Mouse (Mus musculus): ENCODE measurements around the gene Fam19a1.
A peak's percentile ranks its signal among the peaks of the same experiment; 100 is the strongest.

Fam19a1 gene

GRCm38 (mm10) chr6:96441971-96442370, 329.0 kb downstream of the Fam19a1 start:
- DNase-seq: no peak

GRCm38 (mm10) chr6:96447466-96447865, 334.5 kb downstream of the Fam19a1 start:
- DNase-seq: peak in 1 of 2 experiments; percentile 4

- DNase-seq: no peak
These were observed 343.3 kb downstream of the Fam19a1 start for GRCm38 (mm10) chr6:96456266-96456665.

DNA sequence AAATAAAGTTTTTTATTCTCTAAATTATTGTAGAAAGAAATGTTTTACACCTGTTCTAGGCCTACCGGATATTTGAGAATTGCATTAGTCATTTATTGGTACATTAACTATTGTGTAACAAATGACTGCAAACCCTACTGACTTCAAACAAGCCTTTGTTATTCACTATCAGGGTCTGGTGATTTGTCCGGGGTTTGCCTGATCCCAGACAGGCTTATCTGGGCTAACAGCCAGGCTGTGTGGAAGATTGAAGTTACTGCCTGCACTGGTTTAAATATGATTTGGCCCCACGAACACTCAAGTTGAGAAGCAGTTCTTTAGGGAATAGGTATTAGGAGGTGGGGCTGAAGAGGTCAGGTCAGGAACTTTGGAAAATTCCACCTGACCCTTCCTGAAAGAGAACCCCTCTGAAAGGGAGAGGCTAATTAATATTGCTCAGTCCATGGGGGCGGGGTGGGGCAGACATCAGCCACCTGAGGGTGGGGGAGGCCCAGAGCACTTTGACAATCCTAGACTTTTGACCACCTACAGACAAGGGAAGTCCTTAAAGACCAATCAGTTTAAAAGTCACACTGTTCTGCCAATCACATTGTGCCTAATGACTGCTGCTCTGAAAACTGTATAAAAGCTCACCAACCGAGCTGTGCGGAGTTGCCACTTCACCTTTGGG, 344.8 kb downstream of the Fam19a1 start:
- DNase-seq: no peak

DNA sequence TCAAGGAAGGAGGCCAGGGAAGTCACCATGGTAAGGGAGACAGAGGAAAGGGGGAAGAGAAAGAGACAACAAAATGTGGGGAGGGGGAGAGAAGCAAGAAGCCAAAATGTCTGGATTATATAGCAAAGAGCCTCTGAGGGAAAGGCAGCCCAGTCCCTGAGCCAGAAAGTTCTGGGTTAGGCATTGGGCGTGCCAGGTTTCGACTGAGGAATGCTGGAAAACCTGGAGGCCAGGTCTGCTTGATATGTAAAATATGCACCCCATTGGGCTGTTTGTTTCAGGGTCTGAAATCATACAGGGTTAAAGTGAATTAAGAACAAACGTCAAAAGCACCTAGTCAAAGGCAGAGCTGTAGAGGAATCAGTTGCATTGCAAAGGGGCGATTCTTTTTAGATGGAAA, 346.1 kb downstream of the Fam19a1 start:
- no peak for DNase-seq

GRCm38 (mm10) chr6:96499464-96499863, 386.5 kb downstream of the Fam19a1 start:
- no peak for DNase-seq

DNA sequence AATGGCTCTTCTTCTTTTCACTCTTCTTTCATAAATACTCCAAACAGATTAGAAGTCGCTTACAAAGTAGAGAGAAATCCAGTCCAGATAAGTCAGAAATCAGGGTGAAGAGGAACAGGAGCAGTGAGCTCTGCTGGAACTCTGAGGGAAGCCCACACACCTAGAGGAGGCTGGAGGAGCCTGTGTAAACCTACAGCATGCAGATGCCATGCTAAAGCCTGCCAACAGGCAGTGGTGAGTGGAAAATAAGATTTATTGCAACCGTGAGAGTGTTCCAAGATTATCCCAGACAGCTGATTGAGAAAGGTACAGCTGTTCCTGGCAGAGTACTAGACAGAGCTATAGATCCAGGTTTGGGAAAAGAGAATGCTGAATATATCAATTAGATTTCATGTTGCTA, 428.6 kb downstream of the Fam19a1 start:
- no peak for DNase-seq

GRCm38 (mm10) chr6:96544832-96545231, 431.9 kb downstream of the Fam19a1 start:
- DNase-seq: no peak

DNA sequence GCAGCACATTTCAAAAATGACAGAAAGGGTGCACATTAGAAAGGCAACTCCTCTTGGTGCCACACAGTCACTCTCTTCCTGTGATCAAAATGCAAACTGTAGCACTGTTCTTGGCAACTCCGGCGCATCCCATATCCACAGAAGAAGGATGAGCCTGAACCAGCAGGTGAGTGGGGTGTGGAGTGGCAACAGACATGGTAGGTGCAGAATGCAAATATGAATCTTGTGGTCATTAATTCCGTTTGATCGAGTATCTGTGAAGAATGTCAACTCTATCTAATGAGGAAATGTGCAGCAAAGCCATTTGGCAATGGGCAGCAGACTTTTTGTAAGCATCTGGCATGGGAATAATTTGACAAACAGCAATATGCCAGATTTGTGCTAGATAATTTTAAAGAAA, 437.5 kb downstream of the Fam19a1 start:
- DNase-seq: no peak

DNA sequence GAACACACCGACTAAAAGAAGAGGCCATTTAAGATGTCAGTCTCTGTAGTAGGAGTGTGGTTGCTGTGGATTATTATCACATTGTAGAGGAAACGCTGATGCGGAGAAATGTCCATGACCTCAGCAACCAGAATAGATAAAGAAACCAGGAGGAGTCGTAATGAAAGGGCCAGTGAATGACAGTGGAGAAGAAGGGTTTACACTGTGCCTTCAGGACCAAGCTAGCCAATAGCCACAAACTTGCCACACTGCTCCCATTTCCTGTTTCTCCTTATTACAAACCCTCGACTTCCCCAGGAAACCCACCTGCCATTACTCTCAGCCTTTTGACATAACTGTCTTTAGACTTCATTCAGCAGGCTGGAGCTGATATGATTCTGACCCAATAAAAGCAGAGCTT, 465.7 kb downstream of the Fam19a1 start:
- DNase-seq: no peak

DNA sequence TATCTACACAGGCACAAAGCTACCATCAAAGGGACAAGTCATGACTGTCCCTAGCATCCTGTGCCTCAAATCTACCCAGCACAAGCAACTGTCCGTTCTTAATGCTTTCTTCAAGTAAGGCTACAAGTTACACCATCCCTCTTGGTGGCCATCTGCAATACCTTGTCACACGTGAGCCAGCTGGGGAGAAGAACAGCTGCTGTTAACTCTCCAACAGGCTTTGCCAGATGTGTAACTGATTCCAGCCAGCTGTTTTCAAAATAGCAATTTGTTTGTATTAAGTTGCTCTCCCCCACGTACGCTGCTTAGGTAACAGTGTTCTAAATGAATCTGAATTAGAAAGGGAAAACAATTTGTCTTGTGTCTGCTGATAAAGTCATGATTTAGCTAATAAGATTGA, 467.8 kb downstream of the Fam19a1 start:
- no peak for DNase-seq

GRCm38 (mm10) chr6:96581187-96581586, 468.2 kb downstream of the Fam19a1 start:
- DNase-seq: no peak

DNA sequence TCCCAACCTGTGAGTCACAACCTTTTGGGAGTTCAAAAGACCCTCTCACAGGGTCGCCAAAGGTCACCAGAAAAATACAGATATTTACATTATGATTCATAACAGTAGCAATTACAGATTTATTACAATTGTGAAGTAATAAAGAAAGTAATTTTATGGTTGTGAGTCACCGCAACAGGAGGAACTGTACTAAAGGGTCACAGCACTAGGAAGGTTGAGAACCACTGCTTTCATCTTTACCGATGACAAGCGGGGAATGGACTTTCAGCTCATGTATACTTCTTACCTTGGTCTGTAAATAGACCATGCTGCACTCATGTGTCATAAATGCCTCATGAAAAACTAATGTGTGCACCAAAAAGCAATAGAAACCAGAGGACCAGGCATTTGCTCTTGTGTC, 474.5 kb downstream of the Fam19a1 start:
- no peak for DNase-seq

DNA sequence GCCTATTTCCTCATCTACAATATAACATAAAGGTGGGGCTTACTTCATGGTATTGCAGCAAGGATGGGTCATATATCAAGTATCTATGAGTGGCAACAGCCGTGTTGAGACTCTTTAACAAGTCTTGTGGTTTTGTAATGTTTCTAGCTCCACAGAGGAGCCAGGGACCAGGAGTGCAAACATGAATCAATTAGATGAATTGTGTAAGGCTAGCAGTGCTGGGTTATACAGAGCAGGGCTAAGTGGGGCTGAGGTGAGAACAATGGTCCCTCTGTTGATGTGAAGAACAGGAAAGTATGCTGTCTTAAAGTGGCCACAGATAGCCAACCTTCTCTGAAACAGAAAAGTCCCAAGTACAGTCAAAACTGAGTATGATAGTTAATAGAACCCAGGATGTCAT, 480.1 kb downstream of the Fam19a1 start:
- DNase-seq: no peak

DNA sequence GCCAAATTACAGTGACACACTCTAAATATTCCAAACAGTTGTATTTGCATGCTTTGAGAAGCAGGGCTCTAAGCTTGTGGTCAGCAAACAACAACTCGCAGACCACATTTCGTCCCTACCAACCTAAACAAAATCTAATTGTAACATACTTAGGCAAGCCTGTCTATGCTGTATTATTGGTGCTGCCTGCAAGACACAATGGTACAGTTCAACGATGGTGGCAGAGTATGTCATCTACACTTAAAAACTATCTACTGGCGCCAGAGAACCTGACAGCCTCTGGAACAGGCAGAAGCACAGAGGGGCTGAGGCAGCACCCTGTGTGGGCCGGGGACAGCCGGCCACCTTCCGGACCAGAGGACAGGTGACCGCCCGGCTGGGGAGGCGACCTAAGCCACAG, 482.2 kb downstream of the Fam19a1 start:
- DNase-seq: no peak

GRCm38 (mm10) chr6:96624196-96624595, 511.2 kb downstream of the Fam19a1 start:
- DNase-seq: no peak

DNA sequence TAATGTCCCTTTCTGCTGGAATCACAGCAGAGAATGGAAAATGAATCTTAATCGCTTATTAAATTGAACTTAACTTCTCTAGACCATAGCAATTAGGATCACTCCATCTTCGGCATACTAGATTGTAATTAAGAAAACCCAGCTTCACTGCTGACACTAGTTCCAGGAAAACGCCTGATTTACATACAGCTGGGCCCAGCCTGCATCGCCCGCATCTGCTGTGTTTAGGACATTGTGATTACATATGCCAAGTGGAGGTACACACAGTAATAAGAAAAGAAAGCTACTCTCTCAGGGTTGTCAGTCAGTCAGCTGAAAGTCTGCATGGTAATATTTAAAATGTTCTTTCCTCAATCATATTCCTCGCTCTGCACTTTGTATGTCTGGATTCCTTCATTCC, 518.6 kb downstream of the Fam19a1 start:
- DNase-seq: no peak

- no peak for DNase-seq
These were observed 519.3 kb downstream of the Fam19a1 start for GRCm38 (mm10) chr6:96632243-96632642.

DNA sequence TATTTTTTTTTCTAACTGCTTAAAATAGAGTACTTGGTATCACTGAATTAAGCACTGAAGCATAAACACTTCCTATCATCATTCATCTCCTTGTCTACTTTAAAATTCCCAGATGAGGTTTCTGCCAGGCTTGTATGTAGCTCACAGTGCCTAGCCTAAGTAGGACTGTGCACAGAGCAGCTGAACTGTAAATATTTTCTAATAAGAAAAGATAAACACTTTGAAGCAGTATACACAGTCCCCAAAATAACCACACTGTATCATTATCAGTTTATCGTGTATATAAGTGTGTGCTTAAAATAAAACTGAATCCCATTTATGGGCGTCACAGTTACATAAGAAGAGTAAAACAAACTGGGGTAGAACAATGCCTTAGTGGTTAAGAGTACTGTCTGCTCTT, 522.7 kb downstream of the Fam19a1 start:
- DNase-seq: no peak

DNA sequence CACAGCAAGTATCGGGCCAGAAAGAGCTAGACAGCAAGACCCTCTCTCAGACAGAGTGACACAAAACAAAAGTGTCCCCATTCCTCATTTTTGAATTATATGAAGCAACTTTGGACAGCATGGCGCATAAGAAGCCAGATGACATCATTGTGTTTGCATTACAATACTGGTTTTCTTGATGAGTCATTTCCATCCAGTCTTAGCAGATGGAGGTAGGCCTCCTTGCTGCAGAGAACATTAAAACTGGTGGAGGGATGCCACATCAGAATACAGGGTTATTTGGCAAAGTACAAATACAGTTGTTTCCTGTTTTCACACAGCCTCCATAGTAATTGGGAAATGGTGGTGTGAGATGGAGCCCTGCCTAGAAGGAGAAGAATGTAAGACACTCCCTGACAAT, 535.8 kb downstream of the Fam19a1 start:
- DNase-seq: no peak

GRCm38 (mm10) chr6:96649267-96649666, 536.3 kb downstream of the Fam19a1 start:
- no peak for DNase-seq

GRCm38 (mm10) chr6:96666311-96666710, 553.4 kb downstream of the Fam19a1 start:
- no peak for DNase-seq

DNA sequence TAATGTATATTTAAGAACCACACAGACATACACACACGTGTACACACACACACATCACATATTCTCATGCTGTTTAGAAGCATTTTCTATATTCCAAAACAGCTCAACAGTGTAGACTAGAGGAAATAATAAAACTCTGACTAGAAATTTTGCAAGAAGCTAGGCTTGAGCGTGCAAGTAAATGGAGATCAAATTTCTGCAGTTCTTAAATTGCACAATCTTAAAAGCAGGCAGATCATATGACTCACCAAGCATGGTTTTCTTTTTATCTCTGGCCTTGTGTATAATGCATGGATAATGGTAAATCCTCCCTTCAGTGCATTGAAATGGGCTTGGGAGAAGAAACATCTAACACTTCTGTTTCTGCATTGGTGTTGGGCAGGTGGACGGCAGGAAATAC, 564.9 kb downstream of the Fam19a1 start:
- no peak for DNase-seq
